In the genomic region with DNA sequence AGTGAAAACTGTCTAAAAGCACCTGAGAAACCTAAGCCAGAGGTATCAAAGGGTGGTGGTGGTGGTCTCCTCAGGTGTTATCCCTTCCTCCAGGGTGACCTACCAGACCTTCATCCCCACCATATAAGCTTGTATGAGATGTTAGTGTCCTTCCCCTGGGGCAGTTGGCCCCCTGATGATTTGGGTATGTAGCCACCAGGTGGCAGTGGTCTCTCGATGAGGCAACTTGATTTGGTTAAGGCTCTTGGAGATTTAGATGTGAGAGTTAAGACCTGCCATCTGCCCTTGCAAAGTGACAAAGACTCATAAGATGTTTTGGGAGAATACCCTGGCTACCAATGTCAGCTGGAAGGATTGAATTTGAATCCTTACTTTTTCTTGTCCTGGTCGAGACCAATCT, we compare ENCODE assay signal across 8 mouse cellular contexts.
A peak's percentile ranks its signal among the peaks of the same experiment; 100 is the strongest.
DNase-seq lines count a peak whose midpoint lies in the region; ATAC-seq and TF ChIP-seq lines count a peak whose summit lies in the region.

No protein-coding gene starts in this region.

- DNase-seq in CD4-positive, CD25-positive, alpha-beta regulatory T cell, adult 2 months (ENCODE audit: low read depth, low spot score) = peak; percentile 46
- DNase-seq in kidney, postnatal 0 days (ENCODE audit: low spot score) = no peak
- DNase-seq in CD8-positive naive resting alpha-beta T cell, adult 2 months (ENCODE audit: low read depth in 2 of 2, low spot score in 2 of 2) = peak; percentile 5 to 25
- peak; percentile 46 for DNase-seq in lung, embryonic 14.5 days
- no peak for DNase-seq in right cerebral cortex, postnatal 10 days (ENCODE audit: low spot score in 2 of 2)

- H3K4me3 ChIP-seq in kidney, postnatal 0 days (replicated peaks; ENCODE audit: low read depth, low read length) = no peak overlapping the region
- H3K4me3 ChIP-seq in kidney, embryonic 16.5 days (ENCODE audit: low read length) = no peak overlapping the region
- no peak overlapping the region for H3K4me3 ChIP-seq in lung, embryonic 14.5 days (ENCODE audit: low read depth, low read length)

- ATAC-seq in CD4-positive, CD25-positive, alpha-beta regulatory T cell, adult 4 months = no peak
- no peak for ATAC-seq in kidney, postnatal 0 days (replicated peaks; ENCODE audit: low FRiP score, low read depth)
- no peak for ATAC-seq in kidney, embryonic 16.5 days (ENCODE audit: low FRiP score, low TSS enrichment)
- ATAC-seq in lung, embryonic 14.5 days (ENCODE audit: insufficient read depth) = no peak
- ATAC-seq in erythroblast, adult 5-6 weeks (replicated peaks; ENCODE audit: low FRiP score, poor library complexity, severe bottlenecking) = no peak

- H3K4me2 ChIP-seq in kidney, postnatal 0 days (ENCODE audit: low read length) = no peak overlapping the region
- H3K4me2 ChIP-seq in kidney, embryonic 16.5 days (replicated peaks; ENCODE audit: low read depth, low read length) = no peak overlapping the region
- H3K4me2 ChIP-seq in lung, embryonic 14.5 days = no peak overlapping the region

- no peaks in the 10 kb centered on the region for H3K36me3 ChIP-seq in kidney, postnatal 0 days (ENCODE audit: insufficient read depth, low read length)
- 0 out of 2 replicates have a peak, but pooled peaks cover 7% of the 10 kb centered on the region for H3K36me3 ChIP-seq in kidney, embryonic 16.5 days (ENCODE audit: insufficient read depth, low read length)
- H3K36me3 ChIP-seq in lung, embryonic 14.5 days (ENCODE audit: insufficient read depth) = peaks cover 4% of the 10 kb centered on the region; the same call in 1 of the 2 replicates

- WGBS in kidney, postnatal 0 days = 74% methylated on average over 2 of the region's 2 CpGs
- WGBS in kidney, embryonic 16.5 days = 74% methylated on average over 2 of the region's 2 CpGs
- WGBS in lung, embryonic 14.5 days = 66% methylated on average over 2 of the region's 2 CpGs

- H3K27ac ChIP-seq in kidney, postnatal 0 days = no peak overlapping the region
- no peak overlapping the region for H3K27ac ChIP-seq in kidney, embryonic 16.5 days (ENCODE audit: low read length)
- H3K27ac ChIP-seq in lung, embryonic 14.5 days (ENCODE audit: low read depth) = no peak overlapping the region

- H3K9ac ChIP-seq in kidney, postnatal 0 days (ENCODE audit: low read depth, low read length) = no peak overlapping the region
- H3K9ac ChIP-seq in kidney, embryonic 16.5 days (replicated peaks; ENCODE audit: low read length) = no peak overlapping the region
- no peak overlapping the region for H3K9ac ChIP-seq in lung, embryonic 14.5 days

- H3K4me1 ChIP-seq in kidney, postnatal 0 days (replicated peaks; ENCODE audit: insufficient read depth, low read length) = peaks cover 16% of the 10 kb centered on the region
- peaks cover 18% of the 10 kb centered on the region for H3K4me1 ChIP-seq in kidney, embryonic 16.5 days (ENCODE audit: insufficient read depth, low read length)
- H3K4me1 ChIP-seq in lung, embryonic 14.5 days (ENCODE audit: insufficient read depth) = no peaks in the 10 kb centered on the region

- no peaks in the 10 kb centered on the region; the same call in 1 of the 2 replicates for H3K9me3 ChIP-seq in kidney, postnatal 0 days (replicated peaks; ENCODE audit: low read length)
- H3K9me3 ChIP-seq in kidney, embryonic 16.5 days (ENCODE audit: low read length) = peaks cover 7% of the 10 kb centered on the region
- 0 out of 2 replicates have a peak, but pooled peaks cover 4% of the 10 kb centered on the region for H3K9me3 ChIP-seq in lung, embryonic 14.5 days (ENCODE audit: low read depth, low read length)

- peak; percentile 65 for TF ChIP-seq CTCF in kidney, postnatal 0 days (IDR thresholded peaks at IDR 0.05; ENCODE audit: low read depth)
- peak; percentile 56 for TF ChIP-seq CTCF in lung, embryonic 14.5 days (IDR thresholded peaks at IDR 0.05; ENCODE audit: low read depth)

- no peaks in the 10 kb centered on the region for H3K27me3 ChIP-seq in kidney, postnatal 0 days (ENCODE audit: insufficient read depth, low read length)
- no peaks in the 10 kb centered on the region for H3K27me3 ChIP-seq in kidney, embryonic 16.5 days (ENCODE audit: insufficient read depth, low read length)
- no peaks in the 10 kb centered on the region for H3K27me3 ChIP-seq in lung, embryonic 14.5 days (ENCODE audit: insufficient read depth, low read length)

Comparison
In these comparisons a context has a peak if more than half of its experiments do, and no peak if none do; other contexts are left out.
1. DNase-seq: peak in CD4-positive, CD25-positive, alpha-beta regulatory T cell, adult 2 months (single experiment), CD8-positive naive resting alpha-beta T cell, adult 2 months (2 of 2) and lung, embryonic 14.5 days (single experiment); none in kidney, postnatal 0 days (single experiment) and right cerebral cortex, postnatal 10 days (0 of 2).